Mouse (Mus musculus) lung, postnatal 14 days (tissue): Measurements from ENCODE around the gene Ttll11.
A peak's percentile ranks its signal among the peaks of the same experiment; 100 is the strongest.

Experiments used
- DNase-seq: peaks from one replicate; pipeline ENCODE4 v3.0.0; 2021

The Ttll11 gene

GRCm38 (mm10) chr2:35818883-35819282 is 160.8 kb downstream of the Ttll11 start:
- no peak for DNase-seq

DNA sequence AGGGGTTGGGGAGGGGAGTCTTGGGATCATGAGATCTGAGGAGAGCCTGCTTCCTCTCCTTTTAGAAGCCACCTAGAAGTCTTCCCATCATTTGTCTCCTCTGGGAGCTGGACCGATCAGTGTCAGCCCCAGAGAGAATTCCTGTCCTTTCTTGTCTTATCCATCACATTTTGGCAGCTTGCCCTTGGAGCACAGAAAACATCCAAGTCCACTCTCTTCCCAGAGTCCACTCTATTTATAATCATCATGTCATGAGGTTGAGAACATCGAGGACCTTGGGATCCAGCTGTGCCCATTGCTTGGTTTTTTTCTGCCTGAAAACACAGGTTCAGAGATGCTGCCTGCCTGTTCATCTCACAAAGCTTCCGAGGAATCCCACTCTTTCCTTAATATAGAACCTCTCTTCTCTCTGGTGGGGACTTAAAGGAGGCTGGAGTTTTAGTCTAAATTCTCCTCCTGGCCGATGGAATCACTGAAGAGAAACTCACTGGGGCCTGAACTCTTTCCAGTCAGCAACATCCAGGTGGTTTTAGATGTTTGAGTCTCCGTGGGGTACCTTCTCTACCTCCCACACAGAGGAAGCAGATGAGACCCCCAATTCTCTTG is 163.6 kb downstream of the Ttll11 start:
- DNase-seq = peak; percentile 49

DNA sequence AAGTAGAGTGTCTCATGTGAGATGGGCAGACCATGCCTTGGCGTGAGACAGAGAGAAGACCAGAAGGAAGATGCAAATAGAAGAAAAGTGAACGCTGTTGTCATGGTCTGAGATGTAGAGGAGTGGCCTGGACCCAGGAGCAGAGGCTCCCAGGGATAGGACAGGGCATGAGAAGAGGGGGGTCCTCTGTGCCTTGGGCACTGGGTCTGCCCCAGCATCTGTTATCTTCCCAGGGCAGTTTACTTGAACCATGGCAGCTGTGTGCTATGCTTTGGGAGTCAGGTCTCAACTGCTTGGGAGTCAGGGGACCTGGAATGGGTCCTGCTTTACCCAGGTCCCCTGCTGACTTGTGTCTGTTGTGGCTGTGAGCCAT is 167.2 kb downstream of the Ttll11 start:
- no peak for DNase-seq

DNA sequence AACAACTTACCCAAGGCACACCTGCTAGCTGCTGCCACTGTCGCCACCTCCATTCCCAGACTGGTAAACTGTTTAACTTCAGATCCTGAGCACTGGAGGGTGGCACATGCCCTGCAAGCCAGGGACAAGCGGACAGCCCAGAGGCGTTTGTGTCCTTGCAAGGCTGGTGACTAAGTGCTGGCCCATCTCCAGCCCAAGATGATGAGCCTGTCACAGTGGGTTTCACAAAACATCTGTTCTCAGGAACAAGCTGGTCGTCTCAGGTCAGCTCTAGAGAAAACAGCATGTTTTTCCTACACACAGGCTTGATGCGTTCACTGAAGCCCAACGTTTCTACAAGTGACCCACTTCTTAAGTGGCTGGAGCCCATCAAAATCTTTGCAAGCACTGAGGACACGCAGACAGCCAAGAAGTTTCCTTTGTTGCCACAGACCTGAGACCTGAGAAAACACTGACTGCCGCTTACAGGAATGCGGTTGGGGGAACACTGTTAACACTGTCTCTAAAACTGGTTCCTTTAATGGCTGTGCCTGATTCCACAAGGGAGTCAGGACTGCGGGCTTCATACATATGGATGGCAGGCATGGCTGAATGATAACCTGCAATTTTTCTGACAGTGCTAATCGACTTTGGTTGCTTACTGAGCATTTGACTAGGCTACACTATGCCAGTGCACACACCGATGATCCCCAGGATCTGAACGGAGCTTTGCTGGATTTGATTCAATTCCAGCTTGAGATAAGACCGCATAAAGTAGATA is 167.7 kb downstream of the Ttll11 start:
- DNase-seq = peak; percentile 45

GRCm38 (mm10) chr2:35810027-35810426 is 169.7 kb downstream of the Ttll11 start:
- no peak for DNase-seq

GRCm38 (mm10) chr2:35809141-35809540 is 170.6 kb downstream of the Ttll11 start:
- DNase-seq = no peak

- DNase-seq = no peak
These were observed 173.8 kb downstream of the Ttll11 start for GRCm38 (mm10) chr2:35805881-35806280.

DNA sequence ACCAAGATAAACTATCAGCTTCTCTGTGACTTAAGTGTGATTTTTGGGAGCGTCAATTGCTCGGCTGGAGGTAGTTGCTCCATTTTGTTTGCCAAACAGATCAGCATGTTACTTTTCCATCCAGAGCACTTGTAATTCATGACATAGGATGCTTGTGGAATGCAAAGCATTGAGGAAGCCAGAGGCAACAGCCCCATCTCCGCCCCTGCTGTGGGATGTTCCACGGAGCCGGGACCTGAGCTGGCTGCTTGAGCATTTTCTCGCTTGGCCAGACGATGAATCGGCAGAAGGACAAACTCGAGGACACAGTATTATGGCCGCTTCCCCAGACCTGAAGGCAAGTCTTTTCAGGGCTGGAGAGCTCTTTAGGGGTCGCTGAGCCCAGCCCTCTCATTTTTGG is 176.6 kb downstream of the Ttll11 start:
- no peak for DNase-seq

DNA sequence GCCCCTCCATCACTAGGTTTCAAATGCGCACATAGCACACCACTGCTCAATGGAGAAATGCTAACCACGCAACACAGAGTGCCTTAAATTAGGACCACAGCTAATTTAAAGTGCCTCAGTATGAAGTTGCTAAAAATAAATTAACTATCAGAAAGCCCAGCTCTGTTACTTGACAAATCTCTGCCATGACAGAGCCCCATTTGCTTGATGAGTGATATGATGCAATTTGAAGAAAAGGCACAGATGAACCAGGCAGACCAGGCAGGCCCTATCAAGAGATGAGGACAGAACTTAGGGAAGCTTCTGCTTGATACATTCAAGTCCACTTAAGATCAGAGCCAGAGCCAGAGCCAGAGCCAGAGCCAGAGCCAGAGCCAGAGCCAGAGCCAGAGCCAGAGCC is 178.0 kb downstream of the Ttll11 start:
- no peak for DNase-seq

DNA sequence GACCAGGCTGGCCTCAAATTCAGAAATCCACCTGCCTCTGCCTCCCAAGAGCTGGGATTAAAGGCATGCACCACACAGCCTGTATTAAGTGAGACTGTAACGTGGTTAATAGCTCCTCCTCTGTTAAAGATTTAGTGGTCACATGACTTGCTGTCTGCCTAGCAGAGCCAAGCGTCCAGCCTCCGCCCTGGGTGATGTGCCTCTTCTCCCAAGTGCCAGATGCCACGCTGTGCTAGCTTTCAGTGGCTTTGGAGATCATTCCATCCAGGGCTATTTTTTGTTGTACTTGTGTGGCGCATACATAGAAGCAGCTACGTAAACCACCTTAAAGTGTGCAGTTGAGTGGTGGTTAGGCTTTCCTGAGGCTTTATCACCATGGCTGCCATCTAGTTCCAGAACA is 180.6 kb downstream of the Ttll11 start:
- no peak for DNase-seq

- no peak for DNase-seq
These were observed 181.7 kb downstream of the Ttll11 start for GRCm38 (mm10) chr2:35797998-35798397.

DNA sequence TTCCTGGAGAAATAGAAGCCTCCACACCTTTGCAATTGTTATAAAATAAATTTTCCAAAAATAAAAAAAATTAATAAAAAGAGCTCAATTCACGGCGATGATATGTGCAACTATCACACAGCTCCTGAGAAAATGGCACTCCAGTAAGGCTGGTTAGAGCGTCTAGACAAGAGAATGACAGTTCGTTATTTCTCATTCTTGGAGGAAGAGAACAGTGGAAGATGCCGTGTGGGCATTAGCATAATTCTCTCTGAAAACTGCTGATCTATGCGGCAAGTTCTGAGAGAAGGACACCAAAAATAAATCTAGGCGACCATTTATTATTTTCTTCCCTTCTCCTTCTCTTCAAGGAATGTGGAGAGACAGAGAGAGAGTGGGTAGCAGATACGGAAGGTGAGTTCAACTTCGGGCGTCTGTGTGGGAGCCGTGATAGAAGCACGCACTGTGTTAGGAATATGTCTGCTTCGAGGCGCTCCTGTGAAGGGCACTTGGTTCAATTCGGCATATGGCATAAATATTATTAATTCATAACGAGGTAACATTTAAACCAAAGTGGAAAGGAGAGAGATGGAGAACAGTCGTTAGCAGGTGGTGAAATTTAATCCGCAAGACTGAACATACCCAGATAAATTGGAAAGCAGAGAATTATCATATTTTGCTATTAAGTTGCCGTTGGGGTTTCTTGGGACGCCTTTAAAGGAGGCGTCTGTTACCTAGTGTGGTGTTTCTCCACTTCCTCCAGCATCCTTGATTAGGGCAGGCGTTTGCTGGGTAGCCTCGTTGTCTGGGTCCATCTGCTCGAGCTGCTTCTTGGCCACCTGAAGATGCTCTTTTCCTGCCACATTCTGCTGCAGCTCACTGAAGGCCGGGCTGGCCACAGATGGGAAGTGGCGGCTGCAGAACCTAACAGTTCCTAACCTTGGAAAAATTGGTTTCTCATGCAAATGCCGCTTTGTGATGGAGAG is 190.1 kb downstream of the Ttll11 start:
- DNase-seq = no peak

GRCm38 (mm10) chr2:35785877-35786276 is 193.8 kb downstream of the Ttll11 start:
- DNase-seq = no peak

- DNase-seq = no peak
These were observed 196.3 kb downstream of the Ttll11 start for GRCm38 (mm10) chr2:35783368-35783767.

GRCm38 (mm10) chr2:35779266-35779665 is 200.4 kb downstream of the Ttll11 start:
- no peak for DNase-seq

GRCm38 (mm10) chr2:35776935-35777334 is 202.8 kb downstream of the Ttll11 start:
- DNase-seq = no peak

DNA sequence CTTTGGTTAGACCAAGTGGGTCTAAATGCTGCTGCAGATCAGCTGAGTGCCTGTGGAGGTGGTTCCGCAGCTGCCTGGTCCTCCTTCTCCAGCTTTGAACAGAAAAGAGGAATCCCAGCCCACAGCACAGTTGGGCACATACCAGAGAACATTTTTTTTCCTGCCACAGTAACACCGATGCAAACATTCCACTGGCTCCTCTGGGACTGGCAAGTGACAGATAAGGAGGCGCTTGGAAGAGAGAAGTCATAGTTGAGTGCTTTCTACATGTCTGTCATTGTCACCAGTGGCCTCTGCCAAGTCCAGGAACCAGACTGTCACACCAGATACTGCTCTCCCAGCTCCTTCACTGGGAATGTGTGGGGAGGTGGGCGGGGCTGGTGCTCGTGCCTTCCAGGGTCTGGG is 204.1 kb downstream of the Ttll11 start:
- peak; percentile 19 for DNase-seq

- no peak for DNase-seq
These were observed 209.2 kb downstream of the Ttll11 start for GRCm38 (mm10) chr2:35770541-35770940.

DNA sequence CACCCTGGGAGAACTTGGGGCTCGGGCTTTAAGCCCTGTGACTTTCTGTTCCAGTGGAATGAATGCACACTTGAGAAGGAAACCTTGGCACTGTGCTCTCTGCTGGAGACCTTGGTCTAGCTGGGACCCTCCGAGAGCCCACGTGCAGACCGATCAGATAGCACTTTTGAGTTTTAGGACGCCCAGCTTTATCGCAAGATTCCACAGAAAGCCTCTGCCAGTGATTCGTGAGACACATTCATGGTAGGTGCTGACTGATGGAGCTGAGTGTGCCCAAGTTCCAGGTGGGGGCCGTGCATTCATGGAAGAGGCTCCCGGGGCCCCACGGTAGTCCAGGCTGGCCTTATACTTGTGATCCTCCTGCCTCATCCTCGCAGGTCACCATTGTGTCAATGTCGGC is 210.3 kb downstream of the Ttll11 start:
- DNase-seq = no peak

DNA sequence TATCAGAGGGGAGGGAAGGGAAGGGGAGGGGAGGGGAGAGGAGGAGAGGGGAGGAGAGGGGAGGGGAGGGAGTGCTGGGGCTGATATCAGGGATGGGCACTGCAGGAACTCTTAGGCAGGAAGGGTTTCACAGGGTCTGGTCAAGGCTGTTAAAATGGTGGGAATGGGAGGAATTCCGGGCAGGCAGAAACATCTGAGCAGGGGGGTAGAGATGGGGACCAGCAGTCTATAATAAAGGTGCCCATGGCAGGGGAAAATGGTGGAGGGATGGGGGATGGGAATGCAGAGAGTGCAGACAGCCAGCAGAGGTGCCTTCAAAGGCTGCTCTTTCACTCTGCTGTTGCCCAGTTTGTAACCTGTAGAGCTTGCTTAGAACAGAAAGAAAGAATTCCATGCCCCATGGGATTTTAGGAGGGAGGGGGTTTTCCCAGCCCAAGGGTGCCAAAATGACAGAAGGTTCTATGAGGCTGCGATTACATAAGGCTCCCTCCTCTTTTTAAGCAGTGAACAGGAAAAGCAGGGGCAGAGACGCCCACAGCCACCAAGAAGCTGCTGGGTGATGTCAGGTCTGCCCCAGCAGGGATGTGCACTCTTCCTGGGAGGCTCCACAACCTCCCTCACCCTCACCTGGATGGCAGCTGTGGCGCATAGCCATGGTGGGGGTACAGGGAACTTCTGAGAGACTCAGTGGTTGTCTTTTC is 211.0 kb downstream of the Ttll11 start:
- DNase-seq = no peak

- DNase-seq = no peak
These were observed 211.7 kb downstream of the Ttll11 start for GRCm38 (mm10) chr2:35767834-35768537.

DNA sequence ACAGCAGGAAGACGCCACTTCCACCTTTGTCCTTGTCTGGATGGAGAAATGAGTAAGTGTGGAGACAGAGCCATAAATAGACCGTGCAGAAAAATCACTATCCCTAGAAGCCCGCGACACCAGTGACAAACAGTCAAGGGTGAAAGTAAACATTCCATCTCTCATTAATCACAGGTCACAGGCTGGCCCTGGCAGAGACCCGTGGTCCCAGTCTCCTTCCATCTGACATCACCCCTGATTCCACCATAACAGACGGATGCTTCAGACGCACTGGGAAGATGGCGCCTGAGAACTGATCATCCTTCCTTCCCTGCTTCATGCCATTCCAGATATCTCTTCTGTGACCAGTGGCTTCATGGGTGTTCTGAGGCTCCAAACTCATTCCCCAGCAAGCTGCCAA is 215.4 kb downstream of the Ttll11 start:
- DNase-seq = no peak
